Mouse (Mus musculus): Measurements from ENCODE around the gene Dip2c.

- TF ChIP-seq CTCF (IDR thresholded peaks at IDR 0.05; ENCODE audit: insufficient read depth, low read length) (no peak), POLR2A (IDR thresholded peaks at IDR 0.05; ENCODE audit: borderline replicate concordance, extremely low read depth, low read depth, low read length) (no peak)
Observed at GRCm38 (mm10) chr13:9683280-9683679, 407.0 kb downstream of the Dip2c start.
